Mouse (Mus musculus) brain, embryonic 14.5 days (tissue): ENCODE results near the gene Ltbp1.

Experiments
- CTCF ChIP-seq: fragments of 200-500 bp; IDR thresholded peaks from 2 replicates; pipeline ENCODE4 v1.5.1; 2012; ENCODE audit warnings: inconsistent platforms, mild to moderate bottlenecking, moderate library complexity, borderline replicate concordance; ENCODE audit not compliant: insufficient read depth, insufficient read length; ENCODE audit errors: extremely low read depth
- POLR2A ChIP-seq: fragments of 200-500 bp; IDR thresholded peaks from 2 replicates; pipeline ENCODE4 v1.6.1; 2012; ENCODE audit warnings: mild to moderate bottlenecking, inconsistent platforms, borderline replicate concordance; ENCODE audit not compliant: poor library complexity, insufficient read depth, insufficient read length, severe bottlenecking; ENCODE audit errors: extremely low read depth

- TF ChIP-seq CTCF (no peak), POLR2A (no peak)
Observed at GRCm38 (mm10) chr17:74984071-74984470, 21.3 kb upstream of the Ltbp1 start.
